Mouse (Mus musculus) megakaryocyte, embryonic 14.5 days (primary cell): ENCODE measurements around the gene Bak1.

Source experiments
- FLI1 ChIP-seq: IDR thresholded peaks from 2 replicates; pipeline ENCODE4 v1.6.1; 2012; ENCODE audit warnings: low read length, inconsistent platforms, mixed read lengths
- GATA1 ChIP-seq: IDR thresholded peaks from 3 replicates; pipeline ENCODE4 v1.6.1; 2012; ENCODE audit warnings: mixed read lengths, low read length, inconsistent platforms, borderline replicate concordance

- TF ChIP-seq GATA1 (no peak), FLI1 (no peak)
Measured at GRCm38 (mm10) chr17:27047762-27048444, 19.1 kb upstream of the Bak1 start.
